9 mouse cellular contexts compared by ENCODE assay signal in genomic region chr4:58749510-58749909, GRCm38 (mm10). TPM values are rescaled to one million over a fixed set of nuclear protein-coding genes. Genes with fewer than 3 reads are reported as not detected.
DNase-seq lines count a peak whose midpoint lies in the region; ATAC-seq and TF ChIP-seq lines count a peak whose summit lies in the region.
"Had no signal": no experiment of that assay in that cellular context is flagged by ENCODE, and none has a peak within 500 bp of the region (broad histone marks: within the 10 kb centered on the region; RNA-seq: fewer than 3 reads in every experiment).

No protein-coding gene starts in this region.

- H3K27ac ChIP-seq in hindbrain, postnatal 0 days: no peak overlapping the region
- H3K27ac ChIP-seq in hindbrain, embryonic 13.5 days: no peak overlapping the region
- H3K27ac ChIP-seq in midbrain, embryonic 14.5 days (replicated peaks; ENCODE audit: low read depth, low read length): no peak overlapping the region
- H3K27ac ChIP-seq in midbrain, embryonic 15.5 days: no peak overlapping the region
- no peak overlapping the region; the same call in 1 of the 2 replicates for H3K27ac ChIP-seq in embryonic facial prominence, embryonic 13.5 days

- peak; percentile 69 for TF ChIP-seq CTCF in hindbrain, postnatal 0 days (IDR thresholded peaks at IDR 0.05; ENCODE audit: low read depth)

- 57% methylated on average over 2 of the region's 2 CpGs for WGBS in hindbrain, postnatal 0 days
- 60% methylated on average over 2 of the region's 2 CpGs for WGBS in hindbrain, embryonic 13.5 days
- 60% methylated on average over 2 of the region's 2 CpGs for WGBS in midbrain, embryonic 14.5 days
- 68% methylated on average over 2 of the region's 2 CpGs for WGBS in midbrain, embryonic 15.5 days
- WGBS in embryonic facial prominence, embryonic 13.5 days: 46% methylated on average over 2 of the region's 2 CpGs

- peak; percentile 53 for DNase-seq in hindbrain, postnatal 0 days (ENCODE audit: low spot score)
- DNase-seq in midbrain, embryonic 14.5 days: peak; percentile 72
- DNase-seq in testis, postnatal 14 days (ENCODE audit: low spot score): no peak
- no peak for DNase-seq in kidney, postnatal 25 days

- H3K4me3 ChIP-seq in hindbrain, postnatal 0 days (ENCODE audit: low read length): no peak overlapping the region
- no peak overlapping the region for H3K4me3 ChIP-seq in hindbrain, embryonic 13.5 days
- no peak overlapping the region for H3K4me3 ChIP-seq in midbrain, embryonic 14.5 days (replicated peaks; ENCODE audit: low read depth, low read length)
- no peak overlapping the region for H3K4me3 ChIP-seq in midbrain, embryonic 15.5 days
- H3K4me3 ChIP-seq in embryonic facial prominence, embryonic 13.5 days: peak overlapping the region; percentile 21; the same call in 1 of the 2 replicates

- H3K9me3 ChIP-seq in hindbrain, postnatal 0 days (ENCODE audit: low read length): no peaks in the 10 kb centered on the region
- no peaks in the 10 kb centered on the region for H3K9me3 ChIP-seq in hindbrain, embryonic 13.5 days
- no peaks in the 10 kb centered on the region for H3K9me3 ChIP-seq in midbrain, embryonic 14.5 days (ENCODE audit: control insufficient read depth, low read length)
- no peaks in the 10 kb centered on the region for H3K9me3 ChIP-seq in midbrain, embryonic 15.5 days
- H3K9me3 ChIP-seq in embryonic facial prominence, embryonic 13.5 days: no peaks in the 10 kb centered on the region

- no peaks in the 10 kb centered on the region for H3K4me1 ChIP-seq in hindbrain, postnatal 0 days (ENCODE audit: insufficient read depth, low read length)
- H3K4me1 ChIP-seq in hindbrain, embryonic 13.5 days (replicated peaks): no peaks in the 10 kb centered on the region
- H3K4me1 ChIP-seq in midbrain, embryonic 14.5 days (ENCODE audit: control insufficient read depth, insufficient read depth, low read length): no peaks in the 10 kb centered on the region
- no peaks in the 10 kb centered on the region for H3K4me1 ChIP-seq in midbrain, embryonic 15.5 days
- H3K4me1 ChIP-seq in embryonic facial prominence, embryonic 13.5 days: peaks cover 4% of the 10 kb centered on the region

- no peaks in the 10 kb centered on the region for H3K27me3 ChIP-seq in hindbrain, postnatal 0 days (ENCODE audit: insufficient read depth, low read length)
- H3K27me3 ChIP-seq in hindbrain, embryonic 13.5 days: no peaks in the 10 kb centered on the region
- H3K27me3 ChIP-seq in midbrain, embryonic 14.5 days (ENCODE audit: control insufficient read depth, insufficient read depth, low read length): no peaks in the 10 kb centered on the region
- no peaks in the 10 kb centered on the region for H3K27me3 ChIP-seq in midbrain, embryonic 15.5 days (replicated peaks)
- no peaks in the 10 kb centered on the region for H3K27me3 ChIP-seq in embryonic facial prominence, embryonic 13.5 days
- H3K27me3 ChIP-seq: Patski had no signal

- no peak overlapping the region for H3K4me2 ChIP-seq in hindbrain, postnatal 0 days (ENCODE audit: low read depth, low read length)
- no peak overlapping the region for H3K4me2 ChIP-seq in hindbrain, embryonic 13.5 days
- no peak overlapping the region for H3K4me2 ChIP-seq in midbrain, embryonic 14.5 days (ENCODE audit: low read length)
- no peak overlapping the region for H3K4me2 ChIP-seq in midbrain, embryonic 15.5 days
- H3K4me2 ChIP-seq in embryonic facial prominence, embryonic 13.5 days: peak overlapping the region; percentile 53

- no peak overlapping the region for H3K9ac ChIP-seq in hindbrain, postnatal 0 days (replicated peaks; ENCODE audit: low read length)
- H3K9ac ChIP-seq in hindbrain, embryonic 13.5 days: no peak overlapping the region
- H3K9ac ChIP-seq in midbrain, embryonic 14.5 days (replicated peaks; ENCODE audit: low read length): no peak overlapping the region
- no peak overlapping the region for H3K9ac ChIP-seq in midbrain, embryonic 15.5 days
- no peak overlapping the region for H3K9ac ChIP-seq in embryonic facial prominence, embryonic 13.5 days

- H3K36me3 ChIP-seq in hindbrain, postnatal 0 days (ENCODE audit: insufficient read depth, low read length): no peaks in the 10 kb centered on the region
- H3K36me3 ChIP-seq in hindbrain, embryonic 13.5 days: no peaks in the 10 kb centered on the region
- H3K36me3 ChIP-seq in midbrain, embryonic 14.5 days (ENCODE audit: control insufficient read depth, insufficient read depth, low read length): no peaks in the 10 kb centered on the region
- no peaks in the 10 kb centered on the region for H3K36me3 ChIP-seq in midbrain, embryonic 15.5 days (replicated peaks)
- no peaks in the 10 kb centered on the region for H3K36me3 ChIP-seq in embryonic facial prominence, embryonic 13.5 days

- ATAC-seq in hindbrain, postnatal 0 days: no peak
- ATAC-seq in hindbrain, embryonic 13.5 days (ENCODE audit: low FRiP score): no peak
- ATAC-seq in midbrain, embryonic 14.5 days (ENCODE audit: low FRiP score, low TSS enrichment): no peak
- ATAC-seq in midbrain, embryonic 15.5 days (replicated peaks): no peak
- ATAC-seq in embryonic facial prominence, embryonic 13.5 days (ENCODE audit: insufficient number of reproducible peaks, insufficient read depth, low FRiP score, low TSS enrichment, low read depth): no peak
- ATAC-seq: Patski had no signal

RNA-seq across cellular contexts. Expression of gene Olfr267, which starts 38.0 kb away (rescaled TPM):
- total RNA-seq in hindbrain, postnatal 0 days (2014; rRNA removed): 0.25 and 0.89 TPM in 2 replicates
- 0.10 TPM in 1 of 2 replicates, not detected in the other for polyA plus RNA-seq in hindbrain, postnatal 0 days (2015; fragmentation: Nextera tagmentation; extraction: Ambion mirVana)
- not detected in 2 replicates for polyA plus RNA-seq in hindbrain, embryonic 13.5 days (2015; fragmentation: Nextera tagmentation; extraction: Ambion mirVana)
- not detected in 2 replicates for polyA plus RNA-seq in midbrain, embryonic 14.5 days (2014; fragmentation: Nextera tagmentation; extraction: Ambion mirVana)
- 0.09 TPM in 1 of 2 replicates, not detected in the other for polyA plus RNA-seq in midbrain, embryonic 15.5 days (2015; fragmentation: Nextera tagmentation; extraction: Ambion mirVana)
- 0.04 and 0.10 TPM in 2 replicates for polyA plus RNA-seq in embryonic facial prominence, embryonic 13.5 days (2015; fragmentation: Nextera tagmentation; extraction: Ambion mirVana)
- total RNA-seq: gastrocnemius, postnatal 36 days had no signal
- polyA plus RNA-seq: Patski had no signal

Comparison
In these comparisons a context has a peak if more than half of its experiments do, and no peak if none do; other contexts are left out.
1. DNase-seq: peak in hindbrain, postnatal 0 days (single experiment) and midbrain, embryonic 14.5 days (single experiment); none in testis, postnatal 14 days (single experiment) and kidney, postnatal 25 days (0 of 2).